Mouse (Mus musculus): ENCODE results near the gene Nat8f2.

- TF ChIP-seq PAX5 (IDR thresholded peaks at IDR 0.05; ENCODE audit: low read length) (no peak), USF1 (IDR thresholded peaks at IDR 0.05; ENCODE audit: low read depth, low read length) (no peak), MAZ (IDR thresholded peaks at IDR 0.05; ENCODE audit: low read depth, low read length) (no peak), CTCF (conservative IDR thresholded peaks at IDR 0.05 in 1 of 2, IDR thresholded peaks at IDR 0.05 in 1 of 2; ENCODE audit: low read depth in 2 of 2, low read length in 2 of 2) (no peak)
These were observed 19.7 kb downstream of the Nat8f2 start for GRCm38 (mm10) chr6:85849240-85849639.
